Mouse (Mus musculus): Measurements from ENCODE around the gene Dnajb13.

The Dnajb13 gene

DNA sequence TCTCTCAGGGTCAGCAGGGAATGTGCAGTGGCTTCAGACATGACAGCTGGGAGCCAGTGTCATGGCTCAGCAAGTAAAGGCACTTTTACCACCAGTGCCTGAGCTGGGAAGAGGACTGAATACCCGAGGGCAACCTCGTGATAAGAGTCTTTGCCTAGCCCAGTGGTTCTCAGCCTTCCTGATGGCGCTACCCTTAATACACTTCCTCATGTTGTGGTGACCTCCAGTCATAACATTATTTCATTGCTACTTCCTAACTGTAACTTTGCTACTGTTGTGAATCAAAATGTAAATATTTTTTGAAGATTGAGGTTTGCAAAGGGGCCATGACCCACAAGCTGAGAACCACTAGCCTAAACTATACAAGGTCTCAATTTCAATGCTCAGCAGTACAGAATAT lies 6.1 kb downstream of the Dnajb13 start:
- DNase-seq (ENCODE audit: low spot score): no peak

DNA sequence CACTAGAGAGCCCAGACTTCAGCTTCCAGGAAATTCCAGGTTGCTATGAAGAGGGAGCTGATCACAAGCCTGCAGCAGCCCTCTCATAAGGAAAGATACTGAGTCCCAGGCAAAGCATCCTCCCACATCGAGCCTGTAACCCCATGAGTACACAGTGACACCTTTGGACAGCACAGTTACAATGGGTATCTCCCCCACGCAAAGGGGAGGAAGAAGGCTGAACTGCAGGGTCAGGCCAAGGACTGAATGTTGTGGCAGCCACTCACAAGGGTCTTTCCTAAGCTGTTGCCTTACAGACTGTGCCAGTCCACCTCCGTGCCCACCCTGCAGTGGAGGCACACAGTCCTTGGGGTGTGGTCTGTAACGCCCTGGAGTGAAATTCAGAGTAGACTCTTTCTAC lies 8.3 kb downstream of the Dnajb13 start:
- DNase-seq (ENCODE audit: low spot score): no peak

DNA sequence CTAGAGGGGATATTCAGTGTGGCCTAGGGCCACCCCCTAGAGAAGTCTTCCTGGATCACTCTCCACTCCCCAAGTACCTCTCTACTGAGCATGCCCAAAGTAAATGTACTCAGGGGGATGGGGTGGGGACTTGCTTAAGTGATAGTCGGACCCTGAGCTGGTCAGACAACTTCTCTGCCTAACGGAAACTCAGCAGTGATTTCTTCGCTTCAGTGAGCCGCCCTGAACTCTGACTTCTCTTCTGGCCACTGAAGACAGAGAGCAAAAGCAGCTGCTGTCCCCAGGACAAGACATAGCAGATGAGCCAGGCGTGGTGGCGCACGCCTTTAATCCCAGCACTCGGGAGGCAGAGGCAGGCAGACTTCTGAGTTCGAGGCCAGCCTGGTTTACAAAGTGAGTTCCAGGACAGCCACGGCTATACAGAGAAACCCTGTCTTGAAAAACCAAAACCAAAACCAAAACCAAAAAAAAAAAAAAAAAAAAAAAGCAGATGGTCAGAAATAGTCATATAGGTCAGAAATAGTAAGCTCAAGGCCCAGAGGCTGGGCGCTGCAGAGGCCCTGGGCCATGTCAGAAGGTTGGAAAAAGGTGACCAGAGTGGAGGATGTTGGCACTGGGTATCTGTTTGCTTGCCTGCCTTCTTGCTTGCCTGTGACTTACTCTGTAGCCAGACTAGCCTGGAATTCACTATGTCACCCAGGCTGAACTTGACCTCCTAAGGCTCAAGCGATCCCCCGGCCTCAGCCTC lies 9.8 kb downstream of the Dnajb13 start:
- no peak for DNase-seq (ENCODE audit: low spot score)

DNA sequence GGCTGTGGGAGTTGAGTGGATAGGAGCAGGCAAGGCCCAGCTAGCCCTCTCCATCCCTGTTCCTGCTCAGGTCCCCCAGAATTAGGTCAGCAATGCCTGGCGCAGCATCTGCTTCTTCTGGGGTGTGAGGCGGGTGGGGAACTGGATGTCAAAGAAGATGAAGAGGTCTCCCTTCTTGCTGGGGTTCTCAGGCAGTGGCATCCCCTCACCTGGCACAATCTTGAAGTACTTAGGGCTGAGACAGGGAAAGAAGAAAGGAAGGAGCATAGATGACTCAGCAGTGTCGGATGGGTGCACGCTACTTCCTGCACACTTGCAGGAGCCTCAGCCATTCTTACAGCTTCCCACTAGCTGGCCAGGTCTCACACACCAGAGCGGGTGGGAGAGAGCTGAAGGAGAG lies 11.7 kb downstream of the Dnajb13 start:
- no peak for DNase-seq (ENCODE audit: low spot score)

DNA sequence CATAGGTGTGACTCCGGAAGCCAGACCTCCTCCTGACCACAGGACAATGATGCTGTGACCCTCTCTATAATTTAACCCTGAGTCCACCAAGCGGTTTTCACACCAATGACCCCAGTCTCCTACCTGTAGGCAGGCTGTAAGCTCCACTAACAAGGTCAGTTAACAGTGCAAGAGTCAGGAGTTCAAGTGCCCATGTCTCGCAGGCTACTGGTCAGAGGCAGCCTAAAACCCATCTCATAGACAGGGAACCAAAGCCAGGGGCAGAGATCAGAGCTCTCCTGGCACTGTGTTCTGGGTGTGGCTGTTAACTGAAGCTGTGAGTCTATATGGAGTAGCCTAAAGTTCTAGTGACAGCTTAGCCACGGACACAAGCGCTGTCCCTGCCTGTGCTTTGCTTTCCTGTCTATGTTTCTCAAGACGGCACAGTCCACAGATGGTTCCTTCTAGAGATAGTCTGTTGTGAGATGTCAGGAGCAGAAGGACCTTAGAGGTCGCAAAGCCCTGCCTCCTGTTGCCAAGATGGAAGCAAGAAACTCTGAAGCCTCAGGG lies 12.3 kb downstream of the Dnajb13 start:
- DNase-seq (ENCODE audit: low spot score): no peak

DNA sequence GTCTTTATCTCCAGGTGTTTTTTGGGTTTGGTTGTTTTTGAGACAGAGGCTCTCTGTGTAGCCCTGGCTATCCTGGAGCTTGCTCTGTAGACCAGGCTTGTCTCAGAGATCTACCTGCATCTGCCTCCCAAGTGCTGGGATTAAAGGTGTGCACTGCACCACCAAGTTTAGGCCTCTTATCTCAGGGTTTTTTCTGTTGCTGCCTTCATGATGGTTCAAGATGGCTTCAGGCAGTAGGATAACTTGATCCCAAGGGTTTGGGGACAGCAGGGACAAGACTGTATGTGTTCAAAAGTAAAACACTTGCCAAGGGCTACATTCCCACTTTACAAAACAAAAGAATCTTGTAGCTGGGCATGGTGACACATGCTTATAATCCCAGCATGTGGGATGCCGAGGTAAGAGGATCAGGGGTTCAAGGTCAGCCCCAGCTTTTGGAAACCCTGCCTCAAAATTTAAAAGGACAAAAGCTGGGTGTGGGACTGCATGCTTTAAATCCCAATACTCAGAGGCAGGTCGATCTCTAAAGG lies 12.9 kb downstream of the Dnajb13 start:
- no peak for DNase-seq (ENCODE audit: low spot score)

DNA sequence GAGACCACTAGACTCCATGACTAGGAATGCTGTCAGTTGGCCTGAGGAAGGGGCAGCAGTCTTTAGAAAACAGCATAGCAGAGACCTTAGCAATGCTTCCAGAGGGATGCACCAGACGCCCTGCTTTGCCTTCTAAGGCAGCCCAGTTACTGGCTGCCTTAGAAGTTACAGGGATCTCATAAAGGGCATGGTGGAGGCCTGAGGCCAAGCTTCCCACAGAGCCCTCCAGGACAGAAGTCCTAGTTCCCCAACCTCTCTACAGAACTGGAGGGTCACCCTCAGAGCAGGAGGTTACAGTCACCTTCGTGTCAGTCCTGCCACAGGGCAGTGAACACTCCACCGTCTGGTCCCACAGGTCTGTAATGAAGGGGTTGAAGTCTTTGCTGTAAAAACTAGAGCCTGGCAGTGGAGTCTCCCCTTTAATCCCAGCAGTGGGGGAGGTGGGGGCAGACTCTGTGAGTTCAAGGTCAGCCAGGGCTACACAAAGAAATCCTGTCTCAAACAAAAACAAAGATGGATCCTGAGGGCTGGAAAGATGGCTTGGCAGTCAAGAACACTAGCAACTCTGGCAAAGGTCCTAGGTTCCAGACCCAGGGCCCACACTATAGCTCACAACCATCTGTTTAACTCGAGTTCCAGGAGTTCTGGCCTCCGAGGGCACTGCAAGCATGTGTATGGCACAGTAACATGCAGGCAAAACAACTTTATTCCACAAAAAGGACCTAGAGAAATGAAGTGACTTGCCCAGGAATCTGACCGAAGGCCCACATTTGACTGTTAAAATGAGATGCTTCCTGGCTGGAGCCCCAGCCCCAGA lies 13.5 kb downstream of the Dnajb13 start:
- no peak for DNase-seq (ENCODE audit: low spot score)

DNA sequence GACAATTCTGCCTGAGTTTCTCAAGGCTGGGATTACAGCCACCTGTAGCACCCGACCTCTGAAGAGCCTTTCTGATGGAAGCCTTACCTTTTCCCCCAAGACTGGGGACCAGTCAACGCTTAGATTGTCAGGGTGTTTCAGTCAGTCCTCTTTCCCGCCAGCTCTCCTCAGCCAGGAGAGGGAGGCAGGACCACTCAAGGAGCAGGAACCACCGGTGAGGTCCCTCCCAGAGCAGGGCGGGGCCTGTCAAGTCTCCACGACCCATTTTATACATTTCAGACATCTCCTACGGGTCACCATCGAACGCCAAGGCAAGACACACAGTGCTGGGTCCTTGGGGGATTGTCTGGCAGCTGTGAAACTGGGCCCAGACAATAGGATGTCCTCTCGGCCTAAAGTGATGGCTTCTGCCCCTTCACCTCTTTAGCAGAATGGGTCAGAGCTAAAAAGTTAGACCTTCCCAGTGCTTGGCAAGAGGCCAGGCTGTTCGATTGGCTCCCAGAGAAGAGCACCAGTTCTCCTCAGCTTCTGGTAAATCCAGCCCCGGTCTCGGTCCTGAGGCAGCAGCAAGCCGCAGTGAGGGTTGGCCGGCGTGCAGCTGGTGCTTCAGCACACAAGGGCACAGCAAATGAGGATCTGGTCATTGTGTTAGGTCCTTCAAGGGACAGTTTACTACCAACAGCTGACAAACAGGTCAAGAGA lies 14.3 kb downstream of the Dnajb13 start:
- no peak for DNase-seq (ENCODE audit: low spot score)

DNA sequence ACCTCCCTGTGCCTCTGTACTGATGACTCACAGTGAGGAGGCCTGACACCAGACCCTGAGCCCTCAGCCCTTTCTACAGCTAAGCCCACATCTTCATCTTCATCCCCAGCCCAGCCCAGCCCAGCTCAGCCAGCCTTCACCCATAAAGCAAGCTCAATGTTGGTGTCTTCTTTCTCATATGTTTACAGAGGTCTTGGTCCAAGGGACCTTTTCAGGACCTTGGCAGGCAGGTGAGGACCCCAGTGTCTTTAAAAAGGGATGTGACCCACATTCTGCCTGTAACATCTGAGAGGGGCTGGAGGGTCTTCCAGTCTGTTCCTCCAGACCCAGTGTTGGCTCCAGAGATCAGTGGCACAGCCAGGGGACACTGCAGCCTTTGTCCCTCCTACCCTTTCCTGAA lies 15.3 kb downstream of the Dnajb13 start:
- DNase-seq (ENCODE audit: low spot score): no peak

DNA sequence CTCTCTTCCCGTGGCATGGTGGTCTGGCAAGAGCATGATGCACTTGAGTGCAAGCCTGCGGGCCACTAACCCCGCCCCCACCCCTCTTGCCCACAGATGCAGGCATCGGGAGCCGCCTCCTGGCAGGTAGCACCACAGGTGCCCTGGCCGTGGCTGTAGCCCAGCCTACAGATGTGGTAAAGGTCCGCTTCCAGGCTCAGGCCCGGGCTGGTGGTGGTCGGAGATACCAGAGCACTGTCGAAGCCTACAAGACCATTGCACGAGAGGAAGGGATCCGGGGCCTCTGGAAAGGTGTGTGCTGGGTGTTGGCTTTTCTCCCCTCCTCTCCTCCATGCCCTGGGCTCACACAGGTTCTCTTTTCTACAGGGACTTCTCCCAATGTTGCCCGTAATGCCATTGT lies 16.8 kb downstream of the Dnajb13 start:
- DNase-seq (ENCODE audit: low spot score): no peak

DNA sequence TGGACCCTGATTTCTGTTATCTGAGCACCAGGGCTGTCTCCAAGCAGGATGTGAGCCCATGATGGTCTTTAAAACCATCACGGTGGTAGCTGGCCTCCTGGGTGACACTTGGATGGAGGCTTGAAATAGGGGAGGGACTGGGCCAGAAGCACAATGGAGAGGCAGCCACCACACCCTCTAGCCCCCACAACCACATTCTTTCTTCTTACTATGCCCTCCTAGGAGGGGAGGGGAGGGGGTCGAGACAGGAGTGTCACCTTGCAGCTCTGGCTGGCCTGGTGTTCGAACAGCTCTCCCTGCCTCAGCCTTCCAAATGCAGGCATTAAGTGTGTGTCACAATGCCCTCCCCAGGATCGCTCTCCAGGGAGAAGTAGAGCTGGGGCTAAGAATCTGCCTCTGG lies 17.4 kb downstream of the Dnajb13 start:
- DNase-seq (ENCODE audit: low spot score): no peak

DNA sequence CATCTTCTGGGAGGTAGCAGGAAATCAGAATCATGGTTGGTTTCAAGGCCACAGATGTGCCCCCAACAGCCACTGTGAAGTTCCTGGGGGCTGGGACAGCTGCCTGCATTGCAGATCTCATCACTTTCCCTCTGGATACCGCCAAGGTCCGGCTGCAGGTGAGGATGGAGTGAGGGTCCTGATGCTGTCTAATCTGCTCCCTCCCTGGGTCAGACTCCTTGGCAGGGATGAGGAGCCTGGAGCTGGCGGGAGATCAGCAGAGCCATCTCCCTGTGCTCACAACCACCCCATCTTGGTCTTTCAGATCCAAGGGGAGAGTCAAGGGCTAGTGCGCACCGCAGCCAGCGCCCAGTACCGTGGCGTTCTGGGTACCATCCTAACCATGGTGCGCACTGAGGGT lies 18.0 kb downstream of the Dnajb13 start:
- no peak for DNase-seq (ENCODE audit: low spot score)

DNA sequence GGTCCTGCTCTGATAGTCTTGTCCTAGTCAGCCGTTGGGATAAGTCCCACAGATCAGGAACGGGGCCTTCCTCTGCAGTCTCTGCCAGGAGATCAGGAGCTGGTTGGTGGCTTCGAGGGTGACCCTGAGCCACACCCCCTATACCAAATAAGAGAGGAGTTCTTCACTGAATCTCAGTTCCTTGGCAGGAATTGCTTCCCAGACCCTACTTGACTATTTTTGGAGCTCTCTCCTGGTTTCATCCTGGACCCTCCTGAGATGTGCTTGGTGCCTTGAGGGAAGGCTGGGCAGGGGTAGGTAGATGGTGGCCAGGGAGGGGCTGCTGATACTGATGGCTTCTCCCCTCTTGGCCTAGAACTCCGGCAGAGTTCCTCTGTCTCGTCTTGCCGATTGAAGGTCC lies 18.4 kb downstream of the Dnajb13 start:
- no peak for DNase-seq (ENCODE audit: low spot score)

DNA sequence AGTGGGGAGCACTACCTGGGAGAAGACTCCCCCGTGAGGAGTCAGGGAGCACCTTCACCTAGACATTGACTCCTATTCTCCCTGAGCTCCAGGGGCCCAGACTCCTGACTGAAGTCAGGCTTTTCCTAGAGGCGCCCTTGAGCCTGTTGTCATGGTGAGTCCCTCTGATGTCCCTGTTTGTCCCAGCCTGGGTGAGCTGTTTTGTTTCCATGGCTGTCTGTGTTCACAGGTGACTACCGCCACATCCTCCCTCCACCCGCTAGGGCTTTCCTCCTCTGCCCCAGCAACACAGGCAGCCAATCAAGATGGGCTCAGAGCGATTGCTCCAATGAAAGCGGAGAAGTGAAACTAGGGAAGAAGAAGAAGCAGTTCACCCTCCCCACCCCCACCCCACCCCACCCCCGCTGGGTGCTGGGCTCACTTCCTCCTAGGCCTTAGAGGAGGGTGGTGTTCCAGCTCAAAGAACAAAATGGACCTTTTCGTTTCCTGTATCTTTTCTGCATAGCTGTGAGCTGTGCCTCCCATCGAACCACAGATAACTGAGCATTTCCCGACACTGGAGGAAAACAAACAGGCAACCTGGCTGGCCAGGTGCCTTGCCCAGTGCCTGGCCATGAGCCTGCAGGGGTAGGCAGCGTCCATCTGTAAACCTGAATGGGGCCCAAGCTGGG lies 19.0 kb downstream of the Dnajb13 start:
- peak; percentile 71 for DNase-seq (ENCODE audit: low spot score)

DNA sequence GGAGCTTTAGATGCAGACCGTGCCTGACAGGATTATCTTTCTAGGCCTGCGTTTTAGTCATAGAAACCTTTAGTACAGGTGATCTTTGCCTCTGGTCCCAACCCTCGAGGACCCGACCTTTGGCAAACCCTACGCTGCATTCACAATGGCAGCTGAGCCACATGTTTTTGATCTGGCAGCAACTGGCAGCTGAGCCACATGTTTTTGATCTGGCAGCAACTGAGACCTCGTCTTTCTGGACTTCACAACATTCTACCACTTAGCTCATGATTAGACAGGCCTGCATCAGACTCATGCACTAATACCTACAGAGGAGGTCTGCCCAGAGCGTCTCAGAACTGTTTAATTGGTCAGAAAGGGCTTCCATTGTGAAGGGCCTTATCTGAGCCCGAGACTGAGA lies 19.7 kb downstream of the Dnajb13 start:
- peak; percentile 50 for DNase-seq (ENCODE audit: low spot score)

DNA sequence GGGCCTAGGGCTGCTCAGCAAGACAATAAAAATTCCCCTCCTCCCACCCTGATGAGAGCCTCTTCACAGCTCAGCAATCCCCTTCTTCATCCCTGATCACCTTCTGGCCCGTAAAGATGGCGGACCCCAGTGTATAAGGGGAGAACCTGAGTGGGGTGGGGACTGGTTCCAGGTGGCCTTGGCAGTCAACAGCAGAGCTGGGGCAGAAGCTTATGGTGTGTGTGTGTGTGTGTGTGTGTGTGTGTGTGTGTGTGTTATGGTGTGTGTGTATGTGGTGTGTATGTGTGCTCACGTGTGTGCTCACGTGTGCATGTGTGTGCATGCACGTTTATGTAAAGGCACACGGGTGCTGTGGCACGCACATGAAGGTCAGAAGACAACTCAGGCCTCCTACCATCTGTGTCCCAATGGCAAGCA lies 20.3 kb downstream of the Dnajb13 start:
- DNase-seq (ENCODE audit: low spot score): no peak

DNA sequence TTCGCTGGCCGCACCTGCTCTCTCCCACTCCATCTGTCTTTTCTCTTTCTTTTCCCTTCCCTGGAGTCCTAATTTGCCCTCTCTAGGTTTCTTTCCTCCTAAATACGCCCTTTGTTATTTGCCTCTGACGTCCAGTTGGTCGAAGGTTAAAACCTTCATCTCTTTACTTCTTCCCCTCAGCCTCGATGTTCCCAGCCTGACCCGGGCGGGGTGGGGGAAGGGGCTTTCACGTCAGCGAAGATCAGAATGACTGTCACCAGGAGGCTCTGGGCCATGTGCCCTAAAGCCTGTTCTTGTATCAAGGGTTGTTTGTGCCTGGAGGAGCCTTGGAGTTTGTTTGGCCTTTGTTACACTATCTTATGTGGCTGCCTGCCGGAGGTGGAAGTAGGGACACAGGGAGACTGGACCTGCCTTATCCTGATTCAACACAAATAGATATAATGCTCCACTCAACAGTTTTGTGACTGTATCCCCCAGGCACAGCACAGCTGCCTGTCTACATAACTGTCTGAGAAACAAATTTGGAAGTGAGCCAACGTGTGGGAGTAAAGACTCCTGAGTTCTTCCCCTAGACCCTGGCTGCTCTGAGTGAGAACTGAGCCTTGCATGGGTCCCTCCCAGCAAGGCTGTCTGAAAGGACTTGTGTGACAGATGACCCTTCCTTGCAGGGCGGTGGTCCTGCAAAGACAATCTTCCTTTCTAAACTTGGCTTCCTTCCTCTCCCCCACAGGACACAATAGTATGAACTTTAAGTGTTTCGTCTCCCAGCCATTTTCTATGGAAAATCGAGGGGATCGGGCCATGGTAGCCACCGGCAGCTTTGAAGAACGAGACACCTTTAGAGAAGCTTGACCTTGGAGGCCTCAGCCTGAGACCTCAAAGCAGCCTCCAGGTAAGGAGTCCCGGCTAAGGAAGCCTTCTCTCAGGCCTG lies 21.0 kb downstream of the Dnajb13 start:
- peak; percentile 19 for DNase-seq (ENCODE audit: low spot score)

DNA sequence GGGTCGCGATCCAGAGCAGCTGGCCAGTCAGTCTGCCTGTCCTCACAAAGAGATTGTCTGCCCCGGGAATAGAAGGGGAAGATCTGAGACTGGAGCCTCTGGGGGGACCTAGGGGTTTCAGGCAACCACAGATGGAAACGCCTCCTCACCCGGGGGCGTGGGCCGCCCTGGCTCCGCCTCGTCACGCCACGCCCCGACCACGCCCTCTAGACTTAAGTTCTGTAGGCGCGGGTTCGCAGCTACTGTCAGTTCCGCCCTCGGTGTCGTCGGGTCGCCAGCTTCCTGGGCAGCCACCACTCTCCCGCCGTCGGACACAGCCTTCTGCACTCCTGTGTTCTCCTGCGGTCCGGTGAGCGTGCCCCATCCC lies 21.7 kb downstream of the Dnajb13 start, which contains the start of gene Ucp2:
Ucp2 (plus strand) TSS at position 221 of the 367 bp plus-strand sequence.
- DNase-seq (ENCODE audit: low spot score): peak; percentile 89

DNA sequence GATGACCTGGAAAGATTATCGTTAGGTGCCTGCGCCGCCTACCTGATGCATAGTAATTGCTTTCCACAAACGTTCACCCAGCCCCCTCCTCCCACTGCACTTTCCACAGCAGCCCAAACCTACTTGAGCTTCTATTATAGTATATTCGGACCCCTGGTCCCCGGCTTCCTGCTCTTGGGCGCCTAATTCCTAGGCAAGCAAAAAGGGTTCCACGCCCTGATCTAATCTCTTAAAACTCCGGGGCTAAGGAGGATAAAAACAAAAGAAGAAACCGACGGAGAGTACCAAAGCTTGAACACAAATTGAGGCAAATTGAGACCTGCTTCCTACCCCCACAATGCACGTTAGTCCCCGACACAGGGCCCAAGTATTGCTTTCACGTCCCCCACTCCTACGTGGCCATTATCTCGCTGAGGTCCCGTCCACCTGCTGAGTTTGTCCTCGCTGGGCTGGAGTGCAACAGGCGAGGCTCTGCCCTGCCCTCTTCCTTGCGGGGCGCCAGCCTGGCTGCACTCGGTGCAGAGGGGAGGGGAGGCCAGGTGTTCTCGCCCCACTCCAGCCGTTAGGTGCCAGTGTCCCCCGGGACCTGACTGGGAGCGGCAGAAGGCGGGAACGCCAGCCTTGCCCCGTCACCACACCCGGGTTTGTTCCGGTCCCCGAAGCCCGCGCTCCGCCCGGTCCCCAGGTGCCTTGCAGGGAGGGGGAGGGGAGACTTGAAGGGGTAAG lies 22.2 kb downstream of the Dnajb13 start:
- DNase-seq (ENCODE audit: low spot score): peak; percentile 23

DNA sequence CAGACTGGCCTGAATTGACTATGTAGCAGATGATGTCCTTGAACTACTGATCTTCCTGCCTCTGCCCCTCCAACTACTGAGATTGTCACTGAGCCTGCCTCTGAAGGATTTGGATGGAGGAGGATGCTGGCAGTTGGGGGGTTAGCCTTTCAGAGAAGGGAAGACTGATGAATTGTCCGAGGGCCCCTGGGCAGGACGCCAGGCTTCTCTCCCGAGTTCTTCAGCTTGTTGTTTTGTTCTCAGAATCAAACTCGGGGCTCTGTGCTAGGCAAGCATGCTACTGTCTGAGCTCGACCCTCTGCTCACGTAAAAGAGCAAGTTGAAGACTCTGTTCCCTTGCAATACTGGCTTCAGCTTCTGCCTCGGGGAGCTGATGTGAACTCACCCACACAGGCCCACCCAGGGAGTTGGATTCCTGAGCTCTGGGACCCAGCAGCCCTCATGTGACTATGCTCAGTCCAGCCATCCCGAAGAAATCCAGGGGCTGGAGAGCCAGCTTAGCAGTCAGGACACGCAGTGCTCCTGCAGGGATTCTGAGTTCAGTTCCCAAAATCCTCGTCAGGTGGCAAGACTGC lies 26.2 kb downstream of the Dnajb13 start:
- DNase-seq (ENCODE audit: low spot score): no peak

Measured in embryo, embryonic 10 days (tissue).